In the genomic region with DNA sequence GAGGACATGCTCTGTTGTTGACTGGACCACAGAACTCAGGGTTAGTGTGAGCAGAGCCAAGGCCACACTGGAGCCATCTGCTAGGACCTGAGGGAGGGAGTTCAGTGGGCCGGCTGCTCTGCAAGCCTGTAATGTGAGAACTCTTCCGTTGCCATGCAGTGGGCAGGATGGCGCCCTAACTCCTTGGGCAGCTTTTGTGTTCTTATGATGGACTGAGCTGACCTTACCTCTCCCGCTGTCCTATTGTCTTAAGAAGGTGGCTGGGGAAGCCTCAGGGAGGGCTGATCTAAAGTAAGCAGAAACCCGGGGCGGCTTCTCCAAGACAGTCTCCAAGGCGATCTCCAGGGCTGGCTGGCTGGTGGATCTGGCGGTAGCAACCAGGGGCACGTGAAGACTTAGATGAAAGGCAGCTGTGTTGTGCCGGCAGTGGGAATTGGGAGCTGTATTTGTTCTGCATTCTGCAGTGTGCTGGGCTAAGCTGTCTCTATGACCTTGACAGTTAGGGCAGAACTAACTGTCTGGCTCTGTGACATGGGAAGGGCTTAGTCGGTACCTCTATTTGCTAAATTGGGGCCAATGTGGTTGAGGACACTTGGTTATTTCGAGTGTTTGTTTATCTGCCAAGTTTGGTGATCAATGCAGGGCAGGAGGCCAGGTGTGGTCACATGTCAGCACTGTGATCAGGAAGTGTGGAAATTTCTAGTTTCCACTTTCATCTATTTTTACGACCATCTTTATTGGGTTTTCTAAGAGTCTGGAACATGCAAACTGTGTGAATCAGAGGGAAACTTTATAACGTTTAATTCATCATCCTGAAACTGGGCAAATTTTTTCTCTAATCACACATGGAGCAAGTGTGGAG, we compare ENCODE assay signal across 8 mouse cellular contexts.
A peak's percentile ranks its signal among the peaks of the same experiment; 100 is the strongest.
DNase-seq lines count a peak whose midpoint lies in the region; ATAC-seq and TF ChIP-seq lines count a peak whose summit lies in the region.

No protein-coding gene starts in this region.

- 32% methylated on average over 14 of the region's 14 CpGs for WGBS in embryonic facial prominence, embryonic 11.5 days
- 35% methylated on average over 14 of the region's 14 CpGs for WGBS in hindbrain, embryonic 10.5 days

- intact Hi-C loops in gastrocnemius, adult 2 months (cut with DNase I) = no loop called here

- H3K27me3 ChIP-seq in embryonic facial prominence, embryonic 11.5 days (ENCODE audit: control insufficient read depth, insufficient read depth, low read length) = no peaks in the 10 kb centered on the region
- H3K27me3 ChIP-seq in hindbrain, embryonic 10.5 days (ENCODE audit: insufficient read depth, poor library complexity, severe bottlenecking) = no peaks in the 10 kb centered on the region

- peak; percentile 46 for DNase-seq in gastrocnemius, adult 2 months
- DNase-seq in gastrocnemius, adult 8-10 months (ENCODE audit: low spot score in 2 of 2) = no peak
- peak; percentile 25 for DNase-seq in adrenal gland, adult 8-10 months
- peak; percentile 52 for DNase-seq in embryonic facial prominence, embryonic 11.5 days (ENCODE audit: low spot score)
- DNase-seq in hindbrain, embryonic 10.5 days (ENCODE audit: low spot score) = peak; percentile 61
- peak; percentile 22 for DNase-seq in lung, postnatal 14 days
- DNase-seq in thymus, postnatal 25 days = no peak

- H3K27ac ChIP-seq in gastrocnemius, adult 2 months = peak overlapping the region; percentile 70
- no peak overlapping the region for H3K27ac ChIP-seq in embryonic facial prominence, embryonic 11.5 days (replicated peaks; ENCODE audit: low read depth, low read length)
- peak overlapping the region; percentile 45 for H3K27ac ChIP-seq in hindbrain, embryonic 10.5 days

- peaks cover 2% of the 10 kb centered on the region; the same call in 1 of the 2 replicates for H3K4me1 ChIP-seq in embryonic facial prominence, embryonic 11.5 days (ENCODE audit: control insufficient read depth, insufficient read depth, low read length)
- H3K4me1 ChIP-seq in hindbrain, embryonic 10.5 days (replicated peaks) = peaks cover 39% of the 10 kb centered on the region

- ATAC-seq in embryonic facial prominence, embryonic 11.5 days (replicated peaks; ENCODE audit: insufficient number of reproducible peaks, low FRiP score, low TSS enrichment, low read depth) = peak; percentile 74; the same call in 1 of the 2 replicates
- no peak for ATAC-seq in CD4-positive, CD25-positive, alpha-beta regulatory T cell, adult 4 months

- H3K4me3 ChIP-seq in gastrocnemius, adult 2 months = peak overlapping the region; percentile 33
- no peak overlapping the region for H3K4me3 ChIP-seq in embryonic facial prominence, embryonic 11.5 days (ENCODE audit: low read depth, low read length)
- 0 out of 2 replicates have a peak overlapping the region, but pooled peaks have one; percentile 13 for H3K4me3 ChIP-seq in hindbrain, embryonic 10.5 days

- 0 out of 2 replicates have a peak overlapping the region, but pooled peaks have one; percentile 20 for H3K4me2 ChIP-seq in embryonic facial prominence, embryonic 11.5 days (ENCODE audit: low read depth, low read length)

- no peak for TF ChIP-seq CTCF in gastrocnemius, adult 2 months (IDR thresholded peaks at IDR 0.05)

- no peaks in the 10 kb centered on the region for H3K9me3 ChIP-seq in embryonic facial prominence, embryonic 11.5 days (replicated peaks; ENCODE audit: control insufficient read depth, low read length)
- no peaks in the 10 kb centered on the region for H3K9me3 ChIP-seq in hindbrain, embryonic 10.5 days

- H3K36me3 ChIP-seq in embryonic facial prominence, embryonic 11.5 days (replicated peaks; ENCODE audit: control insufficient read depth, insufficient read depth, low read depth, low read length) = no peaks in the 10 kb centered on the region
- H3K36me3 ChIP-seq in hindbrain, embryonic 10.5 days = no peaks in the 10 kb centered on the region

- no peak overlapping the region for H3K9ac ChIP-seq in embryonic facial prominence, embryonic 11.5 days (replicated peaks; ENCODE audit: low read length)

Comparison
In these comparisons a context has a peak if more than half of its experiments do, and no peak if none do; other contexts are left out.
1. DNase-seq: peak in gastrocnemius, adult 2 months (single experiment), adrenal gland, adult 8-10 months (single experiment), embryonic facial prominence, embryonic 11.5 days (single experiment), hindbrain, embryonic 10.5 days (single experiment) and lung, postnatal 14 days (single experiment); none in gastrocnemius, adult 8-10 months (0 of 2) and thymus, postnatal 25 days (single experiment).